Mouse (Mus musculus) heart, embryonic 12.5 days (tissue): Measurements from ENCODE around the gene Mipep. TPM values are rescaled to one million over a fixed set of nuclear protein-coding genes. Genes with fewer than 3 reads are reported as not detected.

Source experiments
- ATAC-seq: fragments of 200-750 bp; cut with Nextera tagmentation; 2 replicates; pipeline ENCODE4 v1.8.0; 2017; ENCODE audit warnings: moderate TSS enrichment, moderate library complexity; ENCODE audit not compliant: insufficient number of reproducible peaks, low FRiP score
- H3K27ac ChIP-seq: fragments of 300-500 bp; sonication (generic); 2 replicates; pipeline ENCODE4 v1.5.1; 2016; ENCODE audit warnings: mild to moderate bottlenecking, moderate library complexity; ENCODE audit not compliant: poor library complexity, severe bottlenecking
- H3K27me3 ChIP-seq: fragments of 300-500 bp; sonication (generic); replicated peaks from 2 replicates; pipeline ENCODE4 v1.6.1; 2016; ENCODE audit warnings: mild to moderate bottlenecking, moderate library complexity
- H3K36me3 ChIP-seq: fragments of 300-500 bp; sonication (generic); 2 replicates; pipeline ENCODE4 v1.6.1; 2016; ENCODE audit warnings: mild to moderate bottlenecking, moderate library complexity
- H3K4me1 ChIP-seq: fragments of 300-500 bp; sonication (generic); replicated peaks from 2 replicates; pipeline ENCODE4 v1.6.1; 2016; ENCODE audit warnings: mild to moderate bottlenecking
- H3K4me2 ChIP-seq: fragments of 300-500 bp; sonication (generic); 2 replicates; pipeline ENCODE4 v1.6.1; 2016; ENCODE audit warnings: mild to moderate bottlenecking, moderate library complexity
- H3K4me3 ChIP-seq: fragments of 300-500 bp; sonication (generic); 2 replicates; pipeline ENCODE4 v1.5.1; 2016; ENCODE audit warnings: mild to moderate bottlenecking
- H3K9ac ChIP-seq: fragments of 300-500 bp; sonication (generic); 2 replicates; pipeline ENCODE4 v1.6.1; 2016; ENCODE audit warnings: mild to moderate bottlenecking, moderate library complexity
- H3K9me3 ChIP-seq: fragments of 300-500 bp; sonication (generic); replicated peaks from 2 replicates; pipeline ENCODE4 v1.6.1; 2016; ENCODE audit warnings: mild to moderate bottlenecking, moderate library complexity
- WGBS: fragments of 180-500 bp; shearing (Covaris S2); methylation state at CpG from one replicate; pipeline ENCODE4 v1.1.7; 2016; 5-methylcytosine and 5-hydroxymethylcytosine counted together
- polyA plus RNA-seq: library from polyadenylated mRNA; unstranded; fragments of >200 nt; fragmentation: Nextera tagmentation; extraction: Ambion mirVana; gene quantifications from 2 replicates; pipeline ENCODE4 v1.2.1, GENCODE M21; 2016

Mipep gene
- polyA plus RNA-seq, 1 experiment from 2014 or later, result 31.4 TPM

- ATAC-seq, result no peak
Observed at GRCm38 (mm10) chr14:60773476-60773875, 10.9 kb upstream of the Mipep start.

GRCm38 (mm10) chr14:60776521-60776920, 7.9 kb upstream of the Mipep start:
- no peaks in the 10 kb centered on the region for H3K4me1 ChIP-seq
- no peak overlapping the region for H3K4me2 ChIP-seq
- no peaks in the 10 kb centered on the region for H3K27me3 ChIP-seq
- H3K27ac ChIP-seq, result no peak overlapping the region
- H3K36me3 ChIP-seq, result no peaks in the 10 kb centered on the region
- WGBS, result 81% methylated on average over 8 of the region's 8 CpGs
- no peaks in the 10 kb centered on the region for H3K9me3 ChIP-seq
- no peak for ATAC-seq
- no peak overlapping the region for H3K4me3 ChIP-seq
- H3K9ac ChIP-seq, result no peak overlapping the region

More at GRCm38 (mm10) chr14:60773476-60773875, 10.9 kb upstream of the Mipep start:
- H3K27me3 ChIP-seq, result no peaks in the 10 kb centered on the region
- no peak overlapping the region for H3K4me3 ChIP-seq
- no peaks in the 10 kb centered on the region for H3K9me3 ChIP-seq
- no peaks in the 10 kb centered on the region for H3K36me3 ChIP-seq
- no peak overlapping the region for H3K27ac ChIP-seq
- H3K4me1 ChIP-seq, result no peaks in the 10 kb centered on the region; the same call in 1 of the 2 replicates
- WGBS, result 77% methylated on average over 2 of the region's 2 CpGs
- H3K9ac ChIP-seq, result no peak overlapping the region
- no peak overlapping the region for H3K4me2 ChIP-seq

GRCm38 (mm10) chr14:60777485-60777919, 6.9 kb upstream of the Mipep start:
- Histone ChIP-seq H3K4me1 (no peaks in the 10 kb centered on the region), H3K9ac (no peak overlapping the region), H3K4me2 (no peak overlapping the region), H3K9me3 (no peaks in the 10 kb centered on the region), H3K27ac (no peak overlapping the region), H3K4me3 (no peak overlapping the region), H3K36me3 (no peaks in the 10 kb centered on the region), H3K27me3 (no peaks in the 10 kb centered on the region)
- 77% methylated on average over 5 of the region's 5 CpGs for WGBS
- no peak for ATAC-seq

- 87% methylated on average over 7 of the region's 7 CpGs for whole genome bisulfite sequencing
Observed at GRCm38 (mm10) chr14:60779198-60779597, 5.2 kb upstream of the Mipep start.

GRCm38 (mm10) chr14:60782121-60782656, 2.2 kb upstream of the Mipep start:
- WGBS, result 47% methylated on average over 7 of the region's 7 CpGs
- Histone ChIP-seq H3K9ac (no peak overlapping the region), H3K4me3 (no peak overlapping the region), H3K27ac (no peak overlapping the region), H3K27me3 (no peaks in the 10 kb centered on the region), H3K4me1 (peaks cover 4% of the 10 kb centered on the region), H3K36me3 (no peaks in the 10 kb centered on the region), H3K9me3 (no peaks in the 10 kb centered on the region), H3K4me2 (no peak overlapping the region)
- ATAC-seq, result no peak

More at GRCm38 (mm10) chr14:60779198-60779597, 5.2 kb upstream of the Mipep start:
- H3K36me3 ChIP-seq, result no peaks in the 10 kb centered on the region
- ATAC-seq, result no peak
- no peaks in the 10 kb centered on the region for H3K9me3 ChIP-seq
- no peak overlapping the region for H3K4me2 ChIP-seq
- H3K27ac ChIP-seq, result no peak overlapping the region
- H3K4me3 ChIP-seq, result no peak overlapping the region
- no peaks in the 10 kb centered on the region for H3K27me3 ChIP-seq
- no peaks in the 10 kb centered on the region for H3K4me1 ChIP-seq
- no peak overlapping the region for H3K9ac ChIP-seq

- no peak overlapping the region for H3K4me3 ChIP-seq
- H3K4me2 ChIP-seq, result no peak overlapping the region
- no peak overlapping the region for H3K9ac ChIP-seq
- H3K36me3 ChIP-seq, result peaks cover 9% of the 10 kb centered on the region
- no peak for ATAC-seq
- no peaks in the 10 kb centered on the region for H3K9me3 ChIP-seq
- 36% methylated on average over 8 of the region's 8 CpGs for WGBS
- H3K4me1 ChIP-seq, result peaks cover 4% of the 10 kb centered on the region
- no peaks in the 10 kb centered on the region for H3K27me3 ChIP-seq
- no peak overlapping the region for H3K27ac ChIP-seq
Observed at GRCm38 (mm10) chr14:60783196-60783595, 1.2 kb upstream of the Mipep start.

- peaks cover 32% of the 10 kb centered on the region for H3K36me3 ChIP-seq
- WGBS, result 38% methylated on average over 3 of the region's 3 CpGs
- H3K9ac ChIP-seq, result no peak overlapping the region
- no peak overlapping the region for H3K4me2 ChIP-seq
- peaks cover 2% of the 10 kb centered on the region for H3K4me1 ChIP-seq
- ATAC-seq, result 0 out of 2 replicates have a peak, but pooled peaks have one; percentile 25
- H3K4me3 ChIP-seq, result no peak overlapping the region
- H3K27ac ChIP-seq, result no peak overlapping the region
- H3K9me3 ChIP-seq, result no peaks in the 10 kb centered on the region
- no peaks in the 10 kb centered on the region for H3K27me3 ChIP-seq
Observed at GRCm38 (mm10) chr14:60790103-60790502, 5.7 kb downstream of the Mipep start.

GRCm38 (mm10) chr14:60796600-60797322, 12.4 kb downstream of the Mipep start:
- H3K36me3 ChIP-seq, result peaks cover 31% of the 10 kb centered on the region
- no peak overlapping the region for H3K9ac ChIP-seq
- no peak overlapping the region for H3K4me3 ChIP-seq
- no peak overlapping the region for H3K27ac ChIP-seq
- H3K4me1 ChIP-seq, result no peaks in the 10 kb centered on the region
- no peak overlapping the region for H3K4me2 ChIP-seq
- 82% methylated on average over 4 of the region's 4 CpGs for WGBS
- no peak for ATAC-seq
- no peaks in the 10 kb centered on the region for H3K9me3 ChIP-seq
- H3K27me3 ChIP-seq, result no peaks in the 10 kb centered on the region

- H3K36me3 ChIP-seq, result peaks cover 31% of the 10 kb centered on the region
- no peaks in the 10 kb centered on the region for H3K27me3 ChIP-seq
- no peak overlapping the region for H3K27ac ChIP-seq
- WGBS, result 89% methylated on average over 5 of the region's 5 CpGs
- no peak for ATAC-seq
- H3K4me2 ChIP-seq, result no peak overlapping the region
- no peak overlapping the region for H3K4me3 ChIP-seq
- no peak overlapping the region for H3K9ac ChIP-seq
- H3K4me1 ChIP-seq, result no peaks in the 10 kb centered on the region
- no peaks in the 10 kb centered on the region for H3K9me3 ChIP-seq
Observed at GRCm38 (mm10) chr14:60797596-60797995, 13.2 kb downstream of the Mipep start.

- H3K36me3 ChIP-seq, result peaks cover 38% of the 10 kb centered on the region
- H3K4me3 ChIP-seq, result no peak overlapping the region
- no peaks in the 10 kb centered on the region for H3K9me3 ChIP-seq
- H3K9ac ChIP-seq, result no peak overlapping the region
- no peak overlapping the region for H3K27ac ChIP-seq
- no peaks in the 10 kb centered on the region for H3K27me3 ChIP-seq
- no peak for ATAC-seq
- WGBS, result 81% methylated on average over 4 of the region's 4 CpGs
- no peak overlapping the region for H3K4me2 ChIP-seq
- no peaks in the 10 kb centered on the region for H3K4me1 ChIP-seq
Observed at GRCm38 (mm10) chr14:60798721-60799120, 14.3 kb downstream of the Mipep start.

- no peak overlapping the region for H3K4me2 ChIP-seq
- no peaks in the 10 kb centered on the region for H3K9me3 ChIP-seq
- H3K9ac ChIP-seq, result no peak overlapping the region
- peak; percentile 18; the same call in 1 of the 2 replicates for ATAC-seq
- H3K36me3 ChIP-seq, result peaks cover 38% of the 10 kb centered on the region
- WGBS, result 55% methylated on average over 9 of the region's 9 CpGs
- H3K4me3 ChIP-seq, result no peak overlapping the region
- no peaks in the 10 kb centered on the region for H3K27me3 ChIP-seq
- no peaks in the 10 kb centered on the region for H3K4me1 ChIP-seq
- no peak overlapping the region for H3K27ac ChIP-seq
Observed at GRCm38 (mm10) chr14:60799762-60800728, 15.7 kb downstream of the Mipep start.
